Mouse (Mus musculus) ovary, adult 10 weeks (tissue): Measurements from ENCODE around the gene C530008M17Rik. TPM values are rescaled to one million over a fixed set of nuclear protein-coding genes. Genes with fewer than 3 reads are reported as not detected.

Source experiments
- polyA plus RNA-seq: library from polyadenylated mRNA; stranded (reverse); fragments of 350-450 nt; fragmentation: Illumina TruSeq; extraction: RNeasy Lipid Tissue Mini Kit (QIAGEN cat#74804); gene quantifications from one replicate; pipeline ENCODE4 v1.2.3, GENCODE M21; 2014

C530008M17Rik gene
- polyA plus RNA-seq, result 5.5 TPM

DNA sequence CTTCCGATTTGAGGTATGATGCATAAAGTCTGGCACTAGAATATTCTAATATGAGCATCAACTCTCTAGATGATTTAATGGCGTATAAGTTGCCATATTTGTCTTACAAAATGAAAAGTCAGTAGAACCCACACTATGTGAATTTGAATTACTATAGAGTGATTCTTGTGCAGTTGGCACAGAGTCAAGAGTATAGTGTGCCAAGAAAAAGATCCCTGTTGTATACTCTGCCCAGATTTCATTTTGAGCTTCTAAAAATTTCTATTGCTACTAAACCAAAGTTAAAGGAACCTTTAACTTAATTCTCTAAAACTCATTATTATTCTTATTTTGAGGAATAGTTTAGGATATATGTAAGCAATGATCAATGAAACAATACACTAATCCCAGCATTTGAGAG lies at the start of gene C530008M17Rik:
TSS of gene C530008M17Rik (plus strand) at position 301 of the 400 bp plus-strand sequence.

DNA sequence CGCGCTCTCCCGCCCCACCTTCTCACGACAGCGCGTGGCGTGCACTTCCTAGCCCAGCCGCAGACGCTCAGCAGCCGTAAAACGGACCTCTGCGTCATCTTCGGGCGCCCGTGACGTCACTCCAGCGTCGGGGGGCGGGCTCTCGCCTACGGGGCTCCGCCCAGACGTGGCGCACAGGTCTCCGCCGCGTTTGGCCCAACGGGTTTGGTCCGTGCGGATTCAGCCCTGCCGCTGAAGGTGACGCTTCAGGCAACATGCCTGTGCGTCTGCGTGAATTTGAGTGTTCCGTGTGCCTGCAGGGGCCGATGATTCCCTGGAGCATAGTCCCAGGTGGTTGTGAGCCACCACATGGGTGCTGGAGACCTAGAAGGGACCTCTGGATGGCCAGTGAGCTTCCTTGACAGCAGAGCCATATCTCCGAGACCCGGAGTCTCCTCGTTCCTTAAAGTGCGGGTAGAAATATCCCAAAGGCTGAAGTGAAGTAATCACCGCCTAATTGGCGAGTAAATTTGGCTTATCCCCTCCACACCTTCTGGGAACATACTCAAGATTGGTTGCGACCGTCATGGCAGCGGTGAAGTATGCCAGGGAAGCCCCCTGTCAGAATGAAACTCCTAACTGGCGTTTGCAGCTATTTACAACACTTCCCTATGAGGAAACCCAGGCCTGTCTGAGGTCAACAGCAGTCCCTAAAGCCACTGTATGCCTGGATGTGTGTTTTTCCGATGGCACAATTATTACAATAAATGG lies 249.3 kb downstream of the C530008M17Rik start, which contains the start of gene Aasdh:
TSS of gene Aasdh (minus strand) at position 110 of the 750 bp plus-strand sequence.

Other genes starting within 250 kb of the C530008M17Rik start
- gene Gm7271, start 172.5 kb upstream of the C530008M17Rik start, polyA plus RNA-seq, result not detected
- gene Exoc1, start 127.2 kb upstream of the C530008M17Rik start, polyA plus RNA-seq, result 168 TPM
- gene Cep135, start 67.8 kb upstream of the C530008M17Rik start, polyA plus RNA-seq, result 10.1 TPM
- gene Aasdh, start 249.0 kb downstream of the C530008M17Rik start, polyA plus RNA-seq, result 23.8 TPM